Mouse (Mus musculus) hematopoietic stem cell, adult 5-6 weeks (primary cell): ENCODE data around the gene Olfr872. TPM values are rescaled to one million over a fixed set of nuclear protein-coding genes. Genes with fewer than 3 reads are reported as not detected.
"Not testable (repeated sequence)": the region's sequence is repeated elsewhere in the genome, so short reads cannot be mapped to it uniquely, and the experiment has no call there.

Experiments used
- ATAC-seq, 2 experiments: fragments of 125-278 bp in 1 of 2; replicated peaks in 1 of 2; 2 replicates each; pipeline ENCODE4 v1.8.0; 2016 to 2017; ENCODE audit warnings: inconsistent platforms in 2 of 2, mild to moderate bottlenecking in 2 of 2, moderate number of reproducible peaks in 2 of 2, low read depth in 1 of 2, moderate TSS enrichment in 1 of 2; ENCODE audit not compliant: low FRiP score in 2 of 2, poor library complexity in 2 of 2, severe bottlenecking in 2 of 2, insufficient read depth in 1 of 2, low TSS enrichment in 1 of 2
- total RNA-seq: library from RNA; stranded (forward); fragments of 172-1452, 232-1000 nt; gene quantifications from 2 replicates; pipeline ENCODE4 v1.2.3, GENCODE M21; 2017

Olfr872 gene
- not detected in 2 replicates for total RNA-seq

- ATAC-seq = no peak
Measured at GRCm38 (mm10) chr9:20236819-20237218, at the start of gene Olfr872. TSS of gene Olfr872 (plus strand) at chr9:20237119.

- ATAC-seq = no peak
Measured at GRCm38 (mm10) chr9:20202131-20202530, 34.8 kb upstream of the Olfr872 start.

- not testable (repeated sequence) for ATAC-seq
Measured at GRCm38 (mm10) chr9:20203413-20203984, 33.4 kb upstream of the Olfr872 start.

DNA sequence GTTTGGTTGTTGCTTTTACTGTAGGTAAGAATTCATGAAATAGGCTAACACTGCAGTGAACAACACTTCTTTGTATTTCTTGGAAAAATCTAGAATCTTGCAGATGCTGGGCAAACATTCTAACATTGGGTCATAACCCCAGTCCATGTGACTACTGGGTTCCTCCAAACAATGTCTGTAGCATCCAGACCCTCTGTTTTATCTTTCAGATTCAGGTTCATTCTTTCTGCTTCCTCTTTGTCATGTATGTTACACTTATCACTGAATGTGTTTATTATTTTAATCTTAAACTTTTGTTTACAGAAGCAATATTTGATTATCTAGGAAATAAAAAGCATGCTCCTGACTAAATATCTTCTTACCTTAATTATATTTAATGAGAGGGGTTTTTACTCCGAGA lies 26.1 kb upstream of the Olfr872 start:
- no peak for ATAC-seq

- ATAC-seq = no peak
Measured at GRCm38 (mm10) chr9:20211477-20211876, 25.4 kb upstream of the Olfr872 start.

- ATAC-seq = no peak
Measured at GRCm38 (mm10) chr9:20211907-20212306, 25.0 kb upstream of the Olfr872 start, which contains the start of gene Olfr871. TSS of gene Olfr871 (plus strand) at chr9:20212207.

DNA sequence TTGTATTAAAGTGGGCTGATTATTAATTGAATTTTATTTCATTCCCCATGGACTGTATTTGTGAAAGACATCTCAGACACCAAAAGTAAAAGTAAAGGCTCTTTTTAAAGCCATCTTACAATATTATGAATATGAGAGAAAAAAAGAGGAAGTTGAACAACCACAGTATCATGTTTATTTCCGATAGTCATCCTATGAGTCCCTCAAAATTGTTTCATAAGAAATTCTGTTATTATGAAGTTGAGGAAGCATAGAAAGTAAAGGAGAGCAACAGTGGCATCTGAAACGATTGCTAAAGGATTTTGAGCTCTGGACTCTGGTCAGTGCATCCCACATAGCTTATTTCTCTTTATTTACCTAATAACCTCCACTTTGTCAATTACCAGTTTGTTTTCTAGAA lies 459 bp downstream of the Olfr872 start:
- no peak; a peak in 1 of 4 replicates for ATAC-seq

- ATAC-seq = no peak
Measured at GRCm38 (mm10) chr9:20282051-20282450, 45.1 kb downstream of the Olfr872 start, which contains the start of gene Olfr39. TSS of gene Olfr39 (plus strand) at chr9:20282351.

- not testable (repeated sequence) for ATAC-seq
Measured at GRCm38 (mm10) chr9:20295562-20295961, 58.6 kb downstream of the Olfr872 start.

DNA sequence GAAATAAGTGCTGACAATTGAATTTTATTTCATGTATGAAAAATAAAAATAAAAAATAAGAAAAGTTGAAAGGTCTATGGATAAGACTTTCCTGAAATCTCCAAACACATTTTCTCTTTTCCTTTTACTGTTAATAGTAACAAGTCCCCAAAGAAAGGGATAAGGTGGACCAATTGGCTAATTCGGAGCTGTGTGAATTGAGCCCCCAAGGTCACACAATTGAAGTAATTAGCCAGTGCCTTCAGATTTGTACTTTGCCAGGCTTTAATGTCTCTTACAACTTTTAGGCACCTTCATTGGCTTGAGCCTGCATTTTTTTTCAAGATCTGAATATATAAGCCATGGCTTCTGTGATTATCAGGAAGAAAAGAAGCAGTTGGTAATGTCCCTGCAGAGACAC lies 61.3 kb downstream of the Olfr872 start, which contains the start of gene Olfr873:
Gene Olfr873 (plus strand): TSS at position 301 of the 400 bp plus-strand sequence.
- no peak for ATAC-seq

Other genes starting within 250 kb of the Olfr872 start
- gene Olfr866, start 209.1 kb upstream of the Olfr872 start, total RNA-seq = not detected in 2 replicates
- gene Olfr867, start 179.6 kb upstream of the Olfr872 start, total RNA-seq = not detected in 2 replicates
- not detected in 2 replicates for gene Olfr868, start 138.5 kb upstream of the Olfr872 start, total RNA-seq
- not detected in 2 replicates for gene Olfr869, start 108.1 kb upstream of the Olfr872 start, total RNA-seq
- gene Olfr870, start 63.1 kb upstream of the Olfr872 start, total RNA-seq = not detected in 2 replicates
- gene Olfr871, start 24.9 kb upstream of the Olfr872 start, total RNA-seq = not detected in 2 replicates
- not detected in 2 replicates for gene Olfr39, start 45.2 kb downstream of the Olfr872 start, total RNA-seq
- not detected in 2 replicates for gene Olfr873, start 61.4 kb downstream of the Olfr872 start, total RNA-seq
- gene Olfr18, start 99.0 kb downstream of the Olfr872 start, total RNA-seq = not detected in 2 replicates
- gene Zfp560, start 148.1 kb downstream of the Olfr872 start, total RNA-seq = 7.4 and 7.6 TPM in 2 replicates
- 38.0 and 56.2 TPM in 2 replicates for gene Zfp26, start 223.0 kb downstream of the Olfr872 start, total RNA-seq